Mouse (Mus musculus) Patski (cell line): ENCODE data around the gene Sh3bp2. TPM values are rescaled to one million over a fixed set of nuclear protein-coding genes. Genes with fewer than 3 reads are reported as not detected.

ENCODE experiments used
- ATAC-seq: fragments of 100-300 bp; one replicate; pipeline ENCODE4 v1.8.0; 2021
- CTCF ChIA-PET: fragments of 350-600 bp; sonication (Branson Sonifier 250); formaldehyde crosslinking; loops from one replicate; lab custom pipeline; 2022; ENCODE audit warnings: inconsistent platforms; lab: Charles Lee
- POLR2A ChIA-PET: fragments of 350-600 bp; sonication (Branson Sonifier 250); formaldehyde crosslinking; loops from one replicate; lab custom pipeline; 2022; ENCODE audit warnings: antibody characterized with exemption, inconsistent platforms; lab: Charles Lee
- DNase-seq: peaks from one replicate; pipeline ENCODE4 v3.0.0-alpha.2; 2011; ENCODE audit warnings: low read depth, low spot score
- H3K27me3 ChIP-seq: fragments of 371-371 bp; one replicate; pipeline ENCODE4 v1.5.1; 2021
- CTCF ChIP-seq: fragments of 100-300 bp; IDR thresholded peaks from one replicate; pipeline ENCODE4 v1.5.1; 2021
- in situ Hi-C: fragments of 300-500 bp; cut with MboI; formaldehyde crosslinking; loops from 3 replicates; pipeline ENCODE4 v1.11.1; 2018; ENCODE audit warnings: low pct_unique_long_range_greater_than_20kb, mixed read lengths
- polyA plus RNA-seq: library from polyadenylated mRNA; unstranded; gene quantifications from one replicate; pipeline ENCODE4 v1.2.3, GENCODE M21; 2021

The Sh3bp2 gene
- polyA plus RNA-seq, 1 experiment from 2014 or later, result 18.2 TPM

DNA sequence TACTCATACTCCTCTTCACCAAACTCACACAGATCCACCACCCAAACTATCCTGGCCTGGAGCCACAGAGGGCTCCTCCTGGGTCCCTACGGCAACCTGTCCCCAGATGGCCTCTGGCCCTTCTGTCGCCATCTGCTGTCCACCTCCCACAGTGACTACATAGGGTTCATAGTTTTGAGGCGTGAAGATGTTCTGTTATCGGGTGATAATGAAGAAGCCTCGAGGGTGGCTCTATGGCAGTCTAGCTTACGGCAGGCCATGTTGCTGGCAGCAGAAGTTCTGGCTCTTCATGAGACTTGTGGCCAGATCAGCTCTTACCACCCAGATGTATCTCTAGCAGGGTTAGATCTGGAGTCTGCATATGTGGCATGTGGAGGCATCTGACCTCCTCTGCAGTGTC, 22.8 kb upstream of the Sh3bp2 start:
- CTCF ChIA-PET, result no interaction called here
- no peak for DNase-seq
- ATAC-seq, result no peak
- H3K27me3 ChIP-seq, result no peaks in the 10 kb centered on the region
- no peak for TF ChIP-seq CTCF
- POLR2A ChIA-PET, result no interaction called here
- in situ Hi-C loops, result no loop called here

DNA sequence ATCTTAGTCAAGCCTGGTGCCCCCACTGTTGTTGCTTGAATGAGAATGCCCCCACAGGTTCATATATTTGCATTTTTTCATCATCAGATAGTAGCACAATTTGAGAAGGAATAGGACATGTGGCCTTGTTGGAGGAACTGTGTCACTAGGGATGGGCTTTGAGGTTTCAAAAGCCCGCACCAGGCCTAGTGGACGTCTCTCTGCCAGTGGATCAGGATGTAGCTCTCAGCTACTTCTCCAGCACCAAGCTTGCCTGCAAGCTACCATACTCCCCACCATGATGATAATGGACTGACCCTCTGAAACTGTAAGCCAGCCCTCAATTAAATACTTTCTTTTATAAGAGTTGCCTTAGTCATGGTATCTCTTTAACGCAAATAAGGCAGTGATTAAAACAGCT, 13.2 kb upstream of the Sh3bp2 start:
- ATAC-seq (no peak), DNase-seq (no peak)
- no peaks in the 10 kb centered on the region for H3K27me3 ChIP-seq
- TF ChIP-seq CTCF, result no peak
- in situ Hi-C loops, result loop anchor here (5.0 kb wide), 1 partner anchor 125 kb away; the partner anchor contains the start of gene Mfsd10
- ChIA-PET CTCF (no interaction called here), POLR2A (interaction anchor here (1.3 kb wide), 1 partner anchor 15 kb away, joined by 4 read pairs; no protein-coding TSS in a partner anchor)

DNA sequence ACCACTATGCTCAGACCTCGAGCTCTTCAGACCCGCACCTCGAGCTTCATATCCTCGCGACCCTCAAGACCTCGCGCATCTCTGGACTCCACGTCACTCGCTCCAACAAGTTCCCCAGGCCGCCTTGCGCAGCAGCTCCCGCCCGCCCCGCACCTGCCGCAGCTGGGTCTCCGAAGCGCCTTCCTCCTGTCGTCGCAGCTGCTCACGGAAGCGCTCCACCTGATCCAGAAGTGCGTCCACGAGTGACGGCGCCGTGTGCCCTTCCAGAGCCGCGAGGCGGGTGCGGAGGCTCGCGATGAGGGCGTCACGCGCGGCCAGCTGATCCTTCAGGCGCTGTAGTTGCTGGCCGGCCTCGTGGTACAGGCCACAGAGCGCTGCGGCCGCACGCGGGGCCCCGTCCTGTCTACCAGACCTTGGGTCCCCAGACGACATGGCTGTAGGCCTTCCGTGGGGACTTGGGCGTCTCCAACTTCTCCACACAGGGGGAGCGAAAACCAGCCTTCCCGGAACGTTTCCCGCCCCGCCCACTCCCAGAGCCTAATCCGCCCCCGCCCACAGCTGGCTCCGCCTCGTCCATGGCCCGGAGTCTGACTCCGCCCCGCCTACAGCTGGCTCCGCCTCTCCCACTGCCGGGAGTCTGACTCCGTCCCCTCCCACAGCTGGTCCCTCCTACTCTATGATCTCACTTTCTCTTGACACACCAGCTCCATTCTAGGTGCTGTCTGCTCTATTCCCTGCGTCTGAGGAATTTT, 12.0 kb upstream of the Sh3bp2 start, which contains the start of gene Tnip2:
Tnip2 (minus strand) TSS at position 526 of the 752 bp plus-strand sequence.
- CTCF ChIA-PET, result interaction anchor here (1.1 to 1.6 kb wide), 5 partner anchors 10 to 146 kb away, joined by 3 to 9 read pairs (median 4); partner anchors contain the start of genes Mfsd10 and Nop14
- TF ChIP-seq CTCF, result no peak
- in situ Hi-C loops, result loop anchor here (5.0 kb wide), 1 partner anchor 124 kb away; the partner anchor contains the start of gene Mfsd10
- H3K27me3 ChIP-seq, result no peaks in the 10 kb centered on the region
- ATAC-seq, result peak; percentile 94
- peak; percentile 73 for DNase-seq
- POLR2A ChIA-PET, result interaction anchor here (0.5 to 1.4 kb wide), 6 partner anchors 16 to 326 kb away, joined by 3 to 5 read pairs (median 4); no protein-coding TSS in a partner anchor

GRCm38 (mm10) chr5:34514218-34514566, 11.4 kb upstream of the Sh3bp2 start:
- TF ChIP-seq CTCF, result no peak
- in situ Hi-C loops, result loop anchor here (5.0 kb wide), 1 partner anchor 123 kb away; the partner anchor contains the start of gene Mfsd10
- H3K27me3 ChIP-seq, result no peaks in the 10 kb centered on the region
- DNase-seq, result no peak
- POLR2A ChIA-PET, result interaction anchor here (1.0 to 1.4 kb wide), 3 partner anchors 15 to 25 kb away, joined by 3 read pairs; no protein-coding TSS in a partner anchor
- CTCF ChIA-PET, result interaction anchor here (1.1 to 1.6 kb wide), 6 partner anchors 9 to 145 kb away, joined by 3 to 9 read pairs (median 4); partner anchors contain the start of genes Mfsd10 and Nop14
- no peak for ATAC-seq

GRCm38 (mm10) chr5:34515096-34515495, 10.5 kb upstream of the Sh3bp2 start:
- TF ChIP-seq CTCF, result no peak
- ChIA-PET POLR2A (no interaction called here), CTCF (interaction anchor here (1.1 to 1.7 kb wide), 6 partner anchors 8 to 133 kb away, joined by 3 to 9 read pairs (median 5); partner anchors contain the start of genes Add1 and Mfsd10)
- no peak for ATAC-seq
- no peak for DNase-seq
- in situ Hi-C loops, result no loop called here
- H3K27me3 ChIP-seq, result no peaks in the 10 kb centered on the region

DNA sequence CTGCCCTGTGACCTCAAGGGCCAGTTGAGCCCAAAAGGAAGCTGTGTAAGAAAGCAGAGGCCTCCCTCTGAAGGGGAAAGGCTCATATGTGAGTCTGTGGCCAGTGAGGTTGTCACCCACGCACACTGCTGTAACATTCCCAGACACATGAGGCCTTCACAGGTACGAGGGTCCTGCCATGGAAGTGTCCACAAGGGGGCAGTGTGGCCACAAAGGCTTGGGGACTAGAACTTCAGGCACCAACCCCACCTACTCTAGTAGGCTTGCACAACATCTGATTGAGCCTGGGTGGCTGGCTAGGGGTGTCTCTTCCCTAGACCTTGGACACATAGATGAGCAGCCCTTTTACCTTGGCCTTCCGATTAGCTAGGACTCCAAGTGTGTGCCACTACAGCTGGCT, 7.7 kb upstream of the Sh3bp2 start:
- in situ Hi-C loops, result no loop called here
- ChIA-PET POLR2A (interaction anchor here (1.0 kb wide), 1 partner anchor 89 kb away, joined by 3 read pairs; no protein-coding TSS in a partner anchor), CTCF (interaction anchor here (1.0 to 2.8 kb wide), 9 partner anchors 12 to 125 kb away, joined by 3 to 8 read pairs (median 4); partner anchors contain the start of gene Mfsd10)
- TF ChIP-seq CTCF, result peak; percentile 94
- ATAC-seq (peak; percentile 22), DNase-seq (no peak)
- no peaks in the 10 kb centered on the region for H3K27me3 ChIP-seq

DNA sequence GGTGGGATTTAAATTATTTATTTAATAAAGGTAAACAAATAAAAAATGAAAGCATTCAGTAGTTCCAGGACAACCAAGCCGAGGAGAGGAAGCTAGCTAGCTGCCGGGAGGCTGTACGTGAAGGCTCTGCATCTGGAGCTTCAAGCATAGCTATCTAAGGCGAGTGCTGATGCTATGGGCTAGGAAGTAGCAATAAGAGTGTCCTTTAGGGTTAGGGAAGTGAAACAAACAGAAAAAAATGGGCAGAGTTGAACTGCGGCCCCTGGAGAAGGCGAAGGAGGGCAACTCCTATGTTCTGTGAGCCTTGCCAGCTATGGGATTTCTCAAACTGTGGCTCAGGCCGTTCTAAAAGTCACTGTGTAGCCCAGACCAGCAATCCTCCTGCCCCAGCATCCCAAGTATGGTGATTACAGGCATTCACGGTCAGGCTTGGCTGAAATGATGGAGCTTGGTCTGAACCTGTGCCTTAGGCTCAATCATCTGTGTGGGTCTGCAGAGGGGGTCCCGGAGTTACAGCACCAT, 6.2 kb upstream of the Sh3bp2 start:
- POLR2A ChIA-PET, result interaction anchor here (0.5 kb wide), 1 partner anchor 60 kb away, joined by 3 read pairs; no protein-coding TSS in a partner anchor
- ATAC-seq (no peak), DNase-seq (no peak)
- H3K27me3 ChIP-seq, result no peaks in the 10 kb centered on the region
- TF ChIP-seq CTCF, result no peak
- in situ Hi-C loops, result no loop called here
- CTCF ChIA-PET, result interaction anchor here (0.6 to 2.8 kb wide), 6 partner anchors 10 to 143 kb away, joined by 3 to 8 read pairs (median 3); no protein-coding TSS in a partner anchor

DNA sequence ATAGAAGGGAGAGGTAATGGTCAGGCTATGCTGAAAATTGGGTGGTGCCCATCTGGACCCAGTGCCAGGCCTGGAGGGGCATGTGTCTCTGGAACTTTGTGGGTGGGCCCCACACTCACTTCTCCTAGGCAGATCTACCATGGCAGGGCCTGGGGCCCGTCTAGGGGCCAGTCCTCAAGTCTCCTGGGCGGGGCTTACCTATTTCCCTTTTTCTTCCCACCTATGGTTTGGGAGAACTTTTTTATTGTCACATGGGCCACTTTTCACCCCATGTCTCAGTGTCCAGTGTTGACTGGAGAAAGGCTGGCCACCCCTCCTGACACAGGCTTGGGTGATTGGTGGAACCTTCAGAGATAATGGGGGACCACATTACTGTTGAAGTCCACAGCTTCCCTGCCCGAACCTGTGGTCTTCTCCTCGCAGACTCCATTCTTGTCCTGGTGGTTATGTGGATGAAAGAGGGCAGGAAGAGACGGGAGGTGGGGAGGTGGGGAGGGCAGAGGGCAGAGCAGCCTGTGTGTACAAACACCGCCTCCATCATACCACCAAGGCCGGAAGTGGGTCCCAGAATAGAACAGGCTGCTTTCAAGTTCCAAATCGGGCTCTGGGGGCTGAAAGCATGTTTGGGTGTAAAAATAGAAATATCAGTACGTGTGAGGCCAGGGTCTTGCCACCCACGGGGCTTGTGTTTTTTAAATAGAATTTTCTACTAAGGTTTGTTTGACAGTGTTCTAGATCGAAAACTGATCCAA, 5.0 kb upstream of the Sh3bp2 start:
- ChIA-PET CTCF (interaction anchor here (1.5 kb wide), 1 partner anchor 9 kb away, joined by 4 read pairs; no protein-coding TSS in a partner anchor), POLR2A (no interaction called here)
- in situ Hi-C loops, result no loop called here
- H3K27me3 ChIP-seq, result no peaks in the 10 kb centered on the region
- no peak for TF ChIP-seq CTCF
- DNase-seq (no peak), ATAC-seq (no peak)

DNA sequence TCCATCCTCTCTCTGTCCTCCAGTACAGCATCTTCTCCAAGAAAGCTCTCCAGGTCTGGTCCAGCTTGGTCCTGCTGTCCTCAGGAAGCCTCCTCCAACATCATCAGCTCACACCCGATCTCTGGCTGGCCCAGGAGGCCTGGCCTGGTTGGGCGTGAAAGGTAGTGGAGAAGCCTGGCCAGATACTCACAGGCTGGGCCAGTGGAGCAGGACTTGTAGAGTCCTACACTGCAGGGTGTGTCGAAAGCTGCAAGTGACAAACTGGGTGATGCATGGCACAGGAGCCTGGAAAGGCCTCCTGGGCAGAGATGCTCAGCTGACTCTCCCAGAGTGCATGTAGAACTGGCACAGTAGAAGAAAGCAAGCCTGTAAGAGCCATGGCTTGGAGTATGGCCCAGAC, 4.3 kb upstream of the Sh3bp2 start:
- no peaks in the 10 kb centered on the region for H3K27me3 ChIP-seq
- ATAC-seq, result no peak
- in situ Hi-C loops, result no loop called here
- no peak for TF ChIP-seq CTCF
- CTCF ChIA-PET, result no interaction called here
- no peak for DNase-seq
- POLR2A ChIA-PET, result interaction anchor here (0.7 to 1.0 kb wide), 2 partner anchors 27 to 114 kb away, joined by 4 to 8 read pairs; no protein-coding TSS in a partner anchor

- DNase-seq, result no peak
- CTCF ChIA-PET, result interaction anchor here (0.8 to 2.7 kb wide), 4 partner anchors 9 to 130 kb away, joined by 3 to 9 read pairs (median 6); partner anchors contain the start of gene Tnip2
- POLR2A ChIA-PET, result no interaction called here
- TF ChIP-seq CTCF, result no peak
- in situ Hi-C loops, result no loop called here
- ATAC-seq, result no peak
- no peaks in the 10 kb centered on the region for H3K27me3 ChIP-seq
These were observed 1.6 kb upstream of the Sh3bp2 start for GRCm38 (mm10) chr5:34523958-34524485.
